Mouse (Mus musculus): Measurements from ENCODE around the gene Slc20a1. TPM values are rescaled to one million over a fixed set of nuclear protein-coding genes. Genes with fewer than 3 reads are reported as not detected.

Slc20a1 gene
- total and polyA plus RNA-seq, 2 experiments from 2014 or later, result 36.5 to 73.5 TPM

DNA sequence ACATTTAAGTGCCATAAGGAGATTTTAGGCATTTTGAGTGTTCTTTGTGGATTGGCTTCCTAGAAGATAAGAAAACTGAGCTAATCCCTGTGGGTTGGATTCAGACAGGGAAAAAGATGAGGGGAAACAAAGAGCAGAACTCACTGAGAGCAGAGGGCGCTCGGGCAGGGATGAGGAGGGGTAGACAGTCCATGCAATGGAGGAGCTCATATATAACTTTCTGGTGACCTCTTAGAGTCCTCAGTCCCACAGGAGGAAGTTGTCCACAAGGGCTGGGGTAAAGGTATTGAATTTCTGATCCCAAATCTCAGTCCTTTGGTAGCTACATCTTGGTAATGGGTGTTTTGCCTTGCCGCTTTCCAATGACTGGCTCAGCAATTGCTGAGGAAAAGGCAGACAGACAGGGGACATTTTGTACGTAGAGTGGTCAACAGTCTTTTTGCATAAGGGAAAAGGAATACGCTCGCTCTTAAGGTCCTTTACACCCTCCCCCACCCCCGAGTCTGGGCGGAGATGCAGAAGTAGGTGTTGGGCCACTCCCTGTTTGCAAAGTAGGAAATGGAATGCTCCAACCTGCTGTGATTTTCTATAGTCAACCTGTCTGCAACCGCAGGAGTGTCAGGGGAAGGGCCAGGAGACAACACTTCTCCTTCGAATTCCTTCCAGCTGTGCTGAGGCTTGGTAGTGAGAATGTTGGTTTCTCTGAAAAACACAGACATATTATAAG, 20.2 kb upstream of the Slc20a1 start:
- no peak for ATAC-seq
- no peak for TF ChIP-seq CTCF (IDR thresholded peaks at IDR 0.05; ENCODE audit: low read depth)
- Histone ChIP-seq H3K4me3 (ENCODE audit: low read depth, low read length) (no peak overlapping the region), H3K36me3 (ENCODE audit: insufficient read depth) (no peaks in the 10 kb centered on the region), H3K4me1 (ENCODE audit: insufficient read depth) (no peaks in the 10 kb centered on the region), H3K4me2 (ENCODE audit: low read depth) (no peak overlapping the region), H3K9me3 (ENCODE audit: low read length) (no peaks in the 10 kb centered on the region), H3K27me3 (ENCODE audit: insufficient read depth, low read length) (no peaks in the 10 kb centered on the region), H3K9ac (no peak overlapping the region), H3K27ac (ENCODE audit: low read depth, low read length) (no peak overlapping the region)
- DNase-seq, result no peak
- 62% methylated on average over 10 of the region's 10 CpGs for WGBS

DNA sequence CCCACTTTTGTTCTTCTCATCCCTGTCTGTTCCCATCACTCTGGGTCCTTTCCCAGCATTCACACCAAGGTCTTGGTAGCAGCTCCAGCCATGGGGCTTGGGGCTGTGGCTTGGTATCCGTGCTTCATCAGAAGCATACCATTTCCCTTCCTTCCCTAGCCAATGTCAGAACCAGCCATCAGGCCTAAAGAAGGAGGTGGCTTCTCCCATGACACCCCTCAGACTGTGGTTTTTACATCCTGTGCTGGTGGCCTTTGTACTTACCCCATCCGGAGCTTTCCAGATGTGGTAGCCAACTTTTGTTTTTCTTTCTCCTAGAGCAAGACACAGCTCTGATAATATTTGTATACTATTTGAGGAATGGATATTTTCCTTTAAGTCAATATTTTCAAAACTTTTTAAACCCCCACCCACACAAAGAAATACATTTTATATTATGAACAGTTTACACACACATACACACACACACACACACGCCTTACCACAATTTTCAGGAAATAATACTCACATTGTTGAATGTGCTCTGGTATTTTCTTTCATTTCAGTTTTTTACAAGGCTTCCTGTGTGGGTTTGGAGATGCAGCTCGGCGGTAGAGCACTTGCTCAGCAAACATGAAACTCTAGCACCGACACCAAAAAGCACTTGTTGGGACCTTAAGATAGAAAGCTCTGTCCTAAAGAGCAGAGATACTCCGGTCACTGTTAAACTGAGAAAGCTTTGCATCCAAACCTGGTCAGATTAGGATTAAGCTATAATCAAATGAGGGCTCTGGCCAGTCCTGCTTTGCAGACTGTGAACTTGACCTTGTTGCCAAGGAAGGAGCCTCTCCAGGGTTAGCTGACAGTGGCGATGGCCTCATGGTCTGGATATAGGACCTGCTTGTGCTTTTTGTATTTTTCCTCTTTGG, 18.4 kb upstream of the Slc20a1 start:
- H3K4me3 ChIP-seq (ENCODE audit: low read depth, low read length), result no peak overlapping the region
- 87% methylated on average over 8 of the region's 8 CpGs for WGBS
- H3K4me2 ChIP-seq (ENCODE audit: low read depth), result no peak overlapping the region
- H3K36me3 ChIP-seq (ENCODE audit: insufficient read depth), result no peaks in the 10 kb centered on the region
- H3K27me3 ChIP-seq (ENCODE audit: insufficient read depth, low read length), result no peaks in the 10 kb centered on the region
- H3K9me3 ChIP-seq (ENCODE audit: low read length), result no peaks in the 10 kb centered on the region
- H3K4me1 ChIP-seq (ENCODE audit: insufficient read depth), result no peaks in the 10 kb centered on the region
- ATAC-seq, result no peak
- no peak for TF ChIP-seq CTCF (IDR thresholded peaks at IDR 0.05; ENCODE audit: low read depth)
- H3K9ac ChIP-seq, result no peak overlapping the region
- no peak for DNase-seq
- H3K27ac ChIP-seq (ENCODE audit: low read depth, low read length), result no peak overlapping the region

DNA sequence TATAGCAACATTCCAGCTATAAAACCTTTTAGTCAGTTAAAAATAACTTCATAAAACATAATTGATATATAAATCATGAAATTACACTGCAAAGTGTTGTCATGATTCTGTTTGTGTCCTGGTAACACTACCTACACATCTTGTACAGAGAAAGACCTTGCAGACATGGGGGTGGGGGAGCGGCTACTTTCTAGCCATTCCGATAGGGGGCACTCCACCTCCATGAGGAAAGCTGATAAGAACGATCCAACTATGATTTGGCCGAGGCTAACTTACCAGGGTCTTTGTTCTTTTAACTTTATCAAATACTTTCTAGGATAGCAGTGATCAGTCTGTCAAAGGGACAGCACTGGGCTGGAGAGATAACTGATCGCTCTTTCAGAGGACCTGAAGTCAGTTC, 17.1 kb upstream of the Slc20a1 start:
- WGBS, result 87% methylated on average over 5 of the region's 5 CpGs

DNA sequence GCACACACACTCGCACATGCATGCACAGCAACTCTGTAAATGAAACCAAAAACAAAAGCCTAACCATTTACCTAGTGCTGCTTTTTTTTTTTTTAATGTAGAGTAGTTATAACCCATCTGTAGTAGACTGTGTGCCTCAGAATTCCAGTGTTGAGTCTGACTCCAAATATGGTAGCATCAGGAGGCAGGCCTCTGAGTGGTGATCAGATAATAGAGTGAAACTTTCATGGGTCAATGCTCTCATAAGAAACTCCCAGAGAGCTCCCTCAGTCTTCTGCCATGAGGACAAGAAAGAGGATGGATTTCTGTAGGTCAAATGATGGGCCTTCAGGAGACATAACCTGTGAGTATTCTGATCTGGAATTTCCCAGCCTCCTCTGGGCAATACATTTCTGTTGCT, 16.2 kb upstream of the Slc20a1 start:
- Histone ChIP-seq H3K36me3 (ENCODE audit: insufficient read depth) (no peaks in the 10 kb centered on the region), H3K27ac (ENCODE audit: low read depth, low read length) (no peak overlapping the region), H3K9ac (no peak overlapping the region), H3K4me3 (ENCODE audit: low read depth, low read length) (no peak overlapping the region), H3K9me3 (ENCODE audit: low read length) (no peaks in the 10 kb centered on the region), H3K4me1 (ENCODE audit: insufficient read depth) (no peaks in the 10 kb centered on the region), H3K27me3 (ENCODE audit: insufficient read depth, low read length) (no peaks in the 10 kb centered on the region), H3K4me2 (ENCODE audit: low read depth) (no peak overlapping the region)
- no peak for TF ChIP-seq CTCF (IDR thresholded peaks at IDR 0.05; ENCODE audit: low read depth)
- no peak for DNase-seq
- WGBS, result 97% methylated on average over 1 of the region's 1 CpGs
- ATAC-seq, result no peak

More for the DNA sequence above, 17.1 kb upstream of the Slc20a1 start:
- Histone ChIP-seq H3K4me2 (ENCODE audit: low read depth) (no peak overlapping the region), H3K27ac (ENCODE audit: low read depth, low read length) (no peak overlapping the region), H3K9me3 (ENCODE audit: low read length) (no peaks in the 10 kb centered on the region), H3K36me3 (ENCODE audit: insufficient read depth) (no peaks in the 10 kb centered on the region), H3K4me1 (ENCODE audit: insufficient read depth) (no peaks in the 10 kb centered on the region), H3K27me3 (ENCODE audit: insufficient read depth, low read length) (no peaks in the 10 kb centered on the region), H3K9ac (no peak overlapping the region), H3K4me3 (ENCODE audit: low read depth, low read length) (no peak overlapping the region)
- DNase-seq, result no peak
- ATAC-seq, result no peak
- TF ChIP-seq CTCF (IDR thresholded peaks at IDR 0.05; ENCODE audit: low read depth), result no peak

DNA sequence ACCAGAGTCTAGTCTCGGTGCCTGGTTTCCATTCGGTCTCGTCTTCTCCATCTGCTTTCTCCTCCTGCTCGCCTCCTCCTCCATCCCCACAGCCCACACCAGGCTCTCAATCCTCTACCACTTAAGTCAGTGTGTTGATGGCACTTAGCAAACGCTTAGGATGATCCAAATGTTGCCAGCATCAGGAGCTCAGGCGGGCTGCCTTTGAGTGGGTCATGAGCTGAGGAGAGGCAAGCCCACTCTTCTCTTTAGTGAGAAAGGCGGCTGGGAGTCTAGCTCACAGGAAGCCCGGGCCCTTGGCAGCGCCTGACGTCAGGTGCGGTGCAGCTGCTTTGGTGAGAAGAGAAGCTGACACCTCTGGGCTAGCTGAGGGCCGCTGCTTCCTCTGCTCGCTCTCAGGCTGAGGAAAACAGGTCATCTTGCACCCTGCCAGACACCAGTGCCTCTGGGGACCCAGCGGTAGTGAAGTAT, 15.0 kb upstream of the Slc20a1 start:
- ATAC-seq (no peak), DNase-seq (no peak)
- H3K4me2 ChIP-seq (ENCODE audit: low read depth), result no peak overlapping the region
- no peaks in the 10 kb centered on the region for H3K4me1 ChIP-seq (ENCODE audit: insufficient read depth)
- no peaks in the 10 kb centered on the region for H3K36me3 ChIP-seq (ENCODE audit: insufficient read depth)
- TF ChIP-seq CTCF (IDR thresholded peaks at IDR 0.05; ENCODE audit: low read depth), result no peak
- no peak overlapping the region for H3K27ac ChIP-seq (ENCODE audit: low read depth, low read length)
- H3K4me3 ChIP-seq (ENCODE audit: low read depth, low read length), result no peak overlapping the region
- H3K27me3 ChIP-seq (ENCODE audit: insufficient read depth, low read length), result no peaks in the 10 kb centered on the region
- 83% methylated on average over 14 of the region's 14 CpGs for WGBS
- no peak overlapping the region for H3K9ac ChIP-seq
- H3K9me3 ChIP-seq (ENCODE audit: low read length), result no peaks in the 10 kb centered on the region

DNA sequence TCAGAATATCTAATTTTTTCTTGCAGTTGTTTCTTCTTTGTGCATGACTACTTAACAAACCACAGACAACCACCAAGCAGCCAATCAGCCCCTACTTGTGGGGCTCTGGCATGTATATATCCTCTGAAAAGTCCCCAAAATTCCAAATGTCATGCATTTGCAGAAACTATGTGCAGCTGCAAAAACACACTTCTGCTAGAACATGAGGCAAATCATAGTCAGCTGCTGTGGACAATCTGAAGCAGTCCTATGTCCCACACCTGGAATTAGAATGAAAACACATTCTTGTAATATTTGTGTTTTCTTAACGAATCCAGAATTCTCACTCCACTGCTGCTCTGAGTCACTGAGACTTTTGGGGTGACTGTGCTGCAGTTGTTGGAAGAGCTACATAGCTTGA, 13.7 kb upstream of the Slc20a1 start:
- no peaks in the 10 kb centered on the region for H3K9me3 ChIP-seq (ENCODE audit: low read length)
- H3K27me3 ChIP-seq (ENCODE audit: insufficient read depth, low read length), result no peaks in the 10 kb centered on the region
- H3K27ac ChIP-seq (ENCODE audit: low read depth, low read length), result no peak overlapping the region
- no peak overlapping the region for H3K4me3 ChIP-seq (ENCODE audit: low read depth, low read length)
- H3K9ac ChIP-seq, result no peak overlapping the region
- TF ChIP-seq CTCF (IDR thresholded peaks at IDR 0.05; ENCODE audit: low read depth), result no peak
- H3K36me3 ChIP-seq (ENCODE audit: insufficient read depth), result no peaks in the 10 kb centered on the region
- no peak overlapping the region for H3K4me2 ChIP-seq (ENCODE audit: low read depth)
- WGBS, result 90% methylated on average over 1 of the region's 1 CpGs
- DNase-seq, result no peak
- ATAC-seq, result no peak
- no peaks in the 10 kb centered on the region for H3K4me1 ChIP-seq (ENCODE audit: insufficient read depth)
